Mouse (Mus musculus): ENCODE data around the gene Slit1.
A peak's percentile ranks its signal among the peaks of the same experiment; 100 is the strongest.

Slit1 gene

GRCm38 (mm10) chr19:41724831-41725470, 18.5 kb downstream of the Slit1 start:
- peak; percentile 52 for DNase-seq (ENCODE audit: low read depth, low spot score)

- DNase-seq (ENCODE audit: low read depth, low spot score): no peak
Measured at GRCm38 (mm10) chr19:41723337-41723736, 20.1 kb downstream of the Slit1 start.

GRCm38 (mm10) chr19:41719436-41719835, 24.0 kb downstream of the Slit1 start:
- DNase-seq (ENCODE audit: low read depth, low spot score): no peak

- no peak for DNase-seq (ENCODE audit: low read depth, low spot score)
Measured at GRCm38 (mm10) chr19:41716233-41717218, 26.9 kb downstream of the Slit1 start.

- DNase-seq (ENCODE audit: low read depth, low spot score): no peak
Measured at GRCm38 (mm10) chr19:41714431-41714917, 29.0 kb downstream of the Slit1 start.

- peak; percentile 46 for DNase-seq (ENCODE audit: low read depth, low spot score)
Measured at GRCm38 (mm10) chr19:41712829-41713228, 30.6 kb downstream of the Slit1 start.

GRCm38 (mm10) chr19:41711665-41712064, 31.8 kb downstream of the Slit1 start:
- peak; percentile 53 for DNase-seq (ENCODE audit: low read depth, low spot score)

GRCm38 (mm10) chr19:41709497-41710165, 33.8 kb downstream of the Slit1 start:
- DNase-seq (ENCODE audit: low read depth, low spot score): no peak

- peak; percentile 56 for DNase-seq (ENCODE audit: low read depth, low spot score)
Measured at GRCm38 (mm10) chr19:41707850-41708249, 35.6 kb downstream of the Slit1 start.

- DNase-seq (ENCODE audit: low read depth, low spot score): no peak
Measured at GRCm38 (mm10) chr19:41706094-41706828, 37.2 kb downstream of the Slit1 start.

GRCm38 (mm10) chr19:41705416-41705815, 38.0 kb downstream of the Slit1 start:
- DNase-seq (ENCODE audit: low read depth, low spot score): no peak

GRCm38 (mm10) chr19:41702638-41703037, 40.8 kb downstream of the Slit1 start:
- no peak for DNase-seq (ENCODE audit: low read depth, low spot score)

- DNase-seq (ENCODE audit: low read depth, low spot score): no peak
Measured at GRCm38 (mm10) chr19:41698857-41699424, 44.5 kb downstream of the Slit1 start.

- DNase-seq (ENCODE audit: low read depth, low spot score): no peak
Measured at GRCm38 (mm10) chr19:41697807-41698515, 45.5 kb downstream of the Slit1 start.

- DNase-seq (ENCODE audit: low read depth, low spot score): peak; percentile 97
Measured at GRCm38 (mm10) chr19:41697111-41697806, 46.2 kb downstream of the Slit1 start.

GRCm38 (mm10) chr19:41696443-41696842, 47.0 kb downstream of the Slit1 start:
- peak; percentile 43 for DNase-seq (ENCODE audit: low read depth, low spot score)

GRCm38 (mm10) chr19:41695046-41695445, 48.4 kb downstream of the Slit1 start:
- DNase-seq (ENCODE audit: low read depth, low spot score): peak; percentile 86

GRCm38 (mm10) chr19:41694610-41695009, 48.9 kb downstream of the Slit1 start:
- no peak for DNase-seq (ENCODE audit: low read depth, low spot score)

- DNase-seq (ENCODE audit: low read depth, low spot score): peak; percentile 80
Measured at GRCm38 (mm10) chr19:41693727-41694126, 49.7 kb downstream of the Slit1 start.

- DNase-seq (ENCODE audit: low read depth, low spot score): no peak
Measured at GRCm38 (mm10) chr19:41690064-41690463, 53.4 kb downstream of the Slit1 start.
